11 mouse cellular contexts compared by ENCODE assay signal in the genomic region with DNA sequence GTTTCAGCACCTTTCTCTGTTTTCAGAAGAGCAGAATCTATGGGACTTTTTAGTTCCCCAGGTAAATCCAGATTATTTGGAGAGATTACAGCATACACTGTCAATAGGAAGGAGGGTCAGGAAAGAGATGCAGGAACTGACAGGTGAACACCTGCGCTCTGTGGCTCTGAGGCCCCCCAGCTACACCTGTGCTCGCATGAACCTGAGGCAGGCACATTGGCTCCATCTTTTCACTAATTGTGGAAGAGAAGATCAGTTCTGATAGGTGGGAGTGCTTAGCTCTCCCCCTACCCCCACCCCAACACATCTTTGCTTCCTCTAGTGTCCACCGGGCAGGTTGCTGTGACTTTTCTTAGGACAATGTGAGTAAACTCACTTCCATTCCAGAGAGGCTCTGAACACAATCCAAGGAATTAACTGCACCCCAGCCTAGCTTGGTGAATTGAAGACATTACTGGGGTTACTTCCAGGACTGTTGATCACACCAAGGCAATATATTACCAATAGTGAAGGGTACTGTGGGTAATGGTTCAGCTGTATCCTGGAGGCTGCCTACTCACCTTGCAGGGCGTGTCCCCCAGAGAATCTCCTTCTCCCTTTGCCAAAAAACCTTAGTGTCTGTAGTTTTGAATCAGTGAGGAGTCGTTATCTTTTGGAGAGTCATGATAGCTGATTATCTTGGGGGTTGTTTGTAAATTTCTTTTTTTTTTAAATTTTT. TPM values are rescaled to one million over a fixed set of nuclear protein-coding genes. Genes with fewer than 3 reads are reported as not detected.
DNase-seq lines count a peak whose midpoint lies in the region; ATAC-seq and TF ChIP-seq lines count a peak whose summit lies in the region.
"Had no signal": no experiment of that assay in that cellular context is flagged by ENCODE, and none has a peak within 500 bp of the region (broad histone marks: within the 10 kb centered on the region; RNA-seq: fewer than 3 reads in every experiment).

No protein-coding gene starts in this region.

- no peaks in the 10 kb centered on the region for H3K27me3 ChIP-seq in heart, adult 2 months (ENCODE audit: control insufficient read depth, insufficient read depth, low read length)
- no peaks in the 10 kb centered on the region for H3K27me3 ChIP-seq in lung, embryonic 15.5 days
- H3K27me3 ChIP-seq in liver, embryonic 12.5 days (replicated peaks), result no peaks in the 10 kb centered on the region
- no peaks in the 10 kb centered on the region for H3K27me3 ChIP-seq in stomach, embryonic 16.5 days (ENCODE audit: control insufficient read depth, insufficient read depth, low read length)
- H3K27me3 ChIP-seq: hindbrain, embryonic 15.5 days had no signal

- TF ChIP-seq EP300 in heart, adult 2 months (IDR thresholded peaks at IDR 0.05; ENCODE audit: insufficient read depth, low read depth, low read length), result no peak

- no peak overlapping the region for H3K4me3 ChIP-seq in heart, adult 2 months
- H3K4me3 ChIP-seq in lung, embryonic 15.5 days, result no peak overlapping the region
- H3K4me3 ChIP-seq in liver, embryonic 12.5 days, result no peak overlapping the region
- no peak overlapping the region for H3K4me3 ChIP-seq in stomach, embryonic 16.5 days (replicated peaks; ENCODE audit: low read length)
- H3K4me3 ChIP-seq: hindbrain, embryonic 15.5 days had no signal

- H3K36me3 ChIP-seq in heart, adult 2 months (ENCODE audit: control insufficient read depth, insufficient read depth, low read length), result peaks cover 3% of the 10 kb centered on the region; the same call in 1 of the 2 replicates
- no peaks in the 10 kb centered on the region for H3K36me3 ChIP-seq in lung, embryonic 15.5 days
- H3K36me3 ChIP-seq in liver, embryonic 12.5 days, result no peaks in the 10 kb centered on the region
- H3K36me3 ChIP-seq in stomach, embryonic 16.5 days (ENCODE audit: control insufficient read depth, insufficient read depth, low read length), result no peaks in the 10 kb centered on the region
- H3K36me3 ChIP-seq: hindbrain, embryonic 15.5 days had no signal

- intact Hi-C loops in heart, adult 2 months (cut with DNase I), result no loop called here
- intact Hi-C loops in left cerebral cortex, postnatal 4 days (cut with DNase I), result no loop called here

- H3K27ac ChIP-seq in heart, adult 2 months, result peak overlapping the region; percentile 86
- peak overlapping the region; percentile 16 for H3K27ac ChIP-seq in lung, embryonic 15.5 days
- peak overlapping the region; percentile 30; the same call in 1 of the 2 replicates for H3K27ac ChIP-seq in liver, embryonic 12.5 days
- peak overlapping the region; percentile 76 for H3K27ac ChIP-seq in stomach, embryonic 16.5 days (ENCODE audit: low read length)
- H3K27ac ChIP-seq: hindbrain, embryonic 15.5 days had no signal

- ATAC-seq in lung, embryonic 15.5 days (ENCODE audit: borderline replicate concordance, extremely low read depth, low FRiP score, low TSS enrichment), result no peak
- ATAC-seq in liver, embryonic 12.5 days, result no peak
- peak; percentile 40; the same call in 1 of the 2 replicates for ATAC-seq in stomach, embryonic 16.5 days (ENCODE audit: insufficient read depth, low FRiP score)
- ATAC-seq: forebrain, postnatal 0 days had no signal

- peak in 1 of 2 experiments; percentile 35 for DNase-seq in heart, adult 2 months
- DNase-seq in heart, adult 9 months (ENCODE audit: low spot score in 2 of 2), result no peak
- DNase-seq in lung, adult 18-20 months, result no peak
- no peak for DNase-seq in left cerebral cortex, postnatal 4 days
- DNase-seq in cerebellum, adult 18-20 months, result no peak
- DNase-seq: forebrain, postnatal 0 days had no signal

- no peak overlapping the region for H3K4me2 ChIP-seq in lung, embryonic 15.5 days
- H3K4me2 ChIP-seq in liver, embryonic 12.5 days, result no peak overlapping the region
- no peak overlapping the region for H3K4me2 ChIP-seq in stomach, embryonic 16.5 days (ENCODE audit: low read depth, low read length)
- H3K4me2 ChIP-seq: hindbrain, embryonic 15.5 days had no signal

- peak overlapping the region; percentile 25; the same call in 1 of the 2 replicates for H3K9ac ChIP-seq in heart, adult 2 months (ENCODE audit: low read depth, low read length)
- H3K9ac ChIP-seq in lung, embryonic 15.5 days, result no peak overlapping the region
- no peak overlapping the region for H3K9ac ChIP-seq in liver, embryonic 12.5 days
- no peak overlapping the region for H3K9ac ChIP-seq in stomach, embryonic 16.5 days (ENCODE audit: low read length)
- H3K9ac ChIP-seq: forebrain, postnatal 0 days; hindbrain, embryonic 15.5 days had no signal

- no peak for TF ChIP-seq POLR2A in heart, adult 2 months (IDR thresholded peaks at IDR 0.05; ENCODE audit: insufficient read depth, low read depth, low read length)

- no peak for TF ChIP-seq CTCF in heart, adult 2 months (IDR thresholded peaks at IDR 0.05)

- 58% methylated on average over 5 of the region's 5 CpGs for WGBS in heart, adult 2 months
- 65% methylated on average over 5 of the region's 5 CpGs for WGBS in lung, embryonic 15.5 days
- WGBS in liver, embryonic 12.5 days (ENCODE audit: insufficient replicate concordance), result 49% methylated on average over 5 of the region's 5 CpGs
- WGBS in stomach, embryonic 16.5 days, result 69% methylated on average over 5 of the region's 5 CpGs

- H3K9me3 ChIP-seq in lung, embryonic 15.5 days, result no peaks in the 10 kb centered on the region
- H3K9me3 ChIP-seq in liver, embryonic 12.5 days (replicated peaks), result no peaks in the 10 kb centered on the region
- H3K9me3 ChIP-seq in stomach, embryonic 16.5 days (replicated peaks; ENCODE audit: control insufficient read depth, low read length), result no peaks in the 10 kb centered on the region
- H3K9me3 ChIP-seq: hindbrain, embryonic 15.5 days had no signal

- peaks cover 9% of the 10 kb centered on the region for H3K4me1 ChIP-seq in heart, adult 2 months (ENCODE audit: control insufficient read depth, insufficient read depth, low read length)
- 0 out of 2 replicates have a peak, but pooled peaks cover 4% of the 10 kb centered on the region for H3K4me1 ChIP-seq in lung, embryonic 15.5 days
- H3K4me1 ChIP-seq in liver, embryonic 12.5 days, result peaks cover 20% of the 10 kb centered on the region
- H3K4me1 ChIP-seq in stomach, embryonic 16.5 days (ENCODE audit: control insufficient read depth, insufficient read depth, low read length), result peaks cover 3% of the 10 kb centered on the region; the same call in 1 of the 2 replicates
- H3K4me1 ChIP-seq: hindbrain, embryonic 15.5 days had no signal

- no peaks in the 10 kb centered on the region for H3K79me2 ChIP-seq in heart, adult 2 months (replicated peaks; ENCODE audit: control insufficient read depth, insufficient read depth, low read length)

RNA-seq across cellular contexts. Expression of gene Slfn2, which starts 13.7 kb away (rescaled TPM):
- total RNA-seq in heart, adult 2 months (2021), result 1 to 10 TPM; 3.4 to 4.3 TPM
- 3.8 and 4.8 TPM in 2 replicates for polyA plus RNA-seq in heart, adult 2 months (2012; rRNA removed)
- polyA plus RNA-seq in lung, embryonic 15.5 days (2015; fragmentation: Nextera tagmentation; extraction: Ambion mirVana), result 5.8 and 7.6 TPM in 2 replicates
- 3.5 and 3.6 TPM in 2 replicates for polyA plus RNA-seq in liver, embryonic 12.5 days (2016; fragmentation: Nextera tagmentation; extraction: Ambion mirVana)
- 9.3 and 9.5 TPM in 2 replicates for polyA plus RNA-seq in stomach, embryonic 16.5 days (2015; fragmentation: Nextera tagmentation; extraction: Ambion mirVana)
- under 1 TPM; 0.42 to 0.68 TPM for total RNA-seq in left cerebral cortex, postnatal 4 days (2021)

RNA-seq across cellular contexts. Expression of gene Slfn1, which starts 38.1 kb away (rescaled TPM):
- total RNA-seq in heart, adult 2 months (2021), result under 1 TPM in 1 of 2 experiments, not detected in 1; 0.32 TPM
- 0.50 and 0.84 TPM in 2 replicates for polyA plus RNA-seq in heart, adult 2 months (2012; rRNA removed)
- polyA plus RNA-seq in lung, embryonic 15.5 days (2015; fragmentation: Nextera tagmentation; extraction: Ambion mirVana), result 0.96 and 1.3 TPM in 2 replicates
- 0.08 and 0.13 TPM in 2 replicates for polyA plus RNA-seq in liver, embryonic 12.5 days (2016; fragmentation: Nextera tagmentation; extraction: Ambion mirVana)
- 1.4 and 1.5 TPM in 2 replicates for polyA plus RNA-seq in stomach, embryonic 16.5 days (2015; fragmentation: Nextera tagmentation; extraction: Ambion mirVana)
- total RNA-seq in left cerebral cortex, postnatal 4 days (2021), result not detected
- polyA plus RNA-seq: hindbrain, embryonic 15.5 days; neural tube, embryonic 14.5 days had no signal

RNA-seq across cellular contexts. Expression of gene Slfn8, which starts 58.0 kb away (rescaled TPM):
- under 1 TPM; 0.47 to 0.91 TPM for total RNA-seq in heart, adult 2 months (2021)
- polyA plus RNA-seq in heart, adult 2 months (2012; rRNA removed), result 0.51 and 0.82 TPM in 2 replicates
- 0.29 and 0.74 TPM in 2 replicates for polyA plus RNA-seq in lung, embryonic 15.5 days (2015; fragmentation: Nextera tagmentation; extraction: Ambion mirVana)
- polyA plus RNA-seq in liver, embryonic 12.5 days (2016; fragmentation: Nextera tagmentation; extraction: Ambion mirVana), result 0.38 and 0.72 TPM in 2 replicates
- 0.81 and 0.85 TPM in 2 replicates for polyA plus RNA-seq in stomach, embryonic 16.5 days (2015; fragmentation: Nextera tagmentation; extraction: Ambion mirVana)
- under 1 TPM in 1 of 2 experiments, not detected in 1; 0.12 TPM for total RNA-seq in left cerebral cortex, postnatal 4 days (2021)

Comparison
In these comparisons a context has a peak if more than half of its experiments do, and no peak if none do; other contexts are left out.
1. H3K27ac ChIP-seq: peak in every context shown above with its lines; median percentile 86 in heart, adult 2 months; 76 in stomach, embryonic 16.5 days; 30 in liver, embryonic 12.5 days; 16 in lung, embryonic 15.5 days.